Comparison of ENCODE assay signal across 17 mouse cellular contexts in the genomic region with DNA sequence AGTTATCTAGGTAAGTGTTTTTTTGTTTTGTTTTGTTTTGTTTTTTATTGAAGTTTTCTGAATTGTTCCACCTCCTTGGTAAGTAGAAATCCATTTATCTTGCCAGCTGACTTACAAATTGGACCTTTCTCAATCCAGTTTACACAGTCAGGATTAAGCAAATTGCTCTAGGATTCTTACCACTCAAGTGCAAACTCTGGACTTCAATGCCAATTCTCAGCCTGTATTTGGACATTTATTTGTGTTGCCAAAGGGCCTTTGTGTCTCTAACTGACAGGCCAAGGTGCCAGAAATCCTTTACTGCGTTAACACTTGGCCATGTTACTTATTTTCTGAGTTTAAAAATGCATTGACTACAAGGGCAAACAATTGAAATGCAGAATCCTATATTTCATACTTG.
"Had no signal": no experiment of that assay in that cellular context is flagged by ENCODE, and none has a peak within 500 bp of the region (broad histone marks: within the 10 kb centered on the region; RNA-seq: fewer than 3 reads in every experiment).

No protein-coding gene starts in this region.

- H3K4me2 ChIP-seq: lung, embryonic 15.5 days; midbrain, embryonic 11.5 days; midbrain, embryonic 13.5 days; midbrain, embryonic 15.5 days; neural tube, embryonic 12.5 days; stomach, embryonic 15.5 days had no signal

- DNase-seq: lung, adult 2 months; lung, postnatal 14 days; lung, postnatal 36 days; right cerebral cortex, postnatal 14 days; thymus, adult 2 months; thymus, postnatal 25 days; thymus, postnatal 4 days had no signal

- H3K27me3 ChIP-seq: lung, embryonic 15.5 days; megakaryocyte, embryonic 14.5 days; midbrain, embryonic 13.5 days; midbrain, embryonic 15.5 days; neural tube, embryonic 12.5 days; stomach, embryonic 15.5 days had no signal

- H3K9me3 ChIP-seq: lung, embryonic 15.5 days; midbrain, embryonic 13.5 days; midbrain, embryonic 15.5 days; neural tube, embryonic 12.5 days; stomach, embryonic 15.5 days had no signal

- ATAC-seq: lung, postnatal 0 days; midbrain, embryonic 13.5 days; midbrain, embryonic 15.5 days had no signal

- H3K9ac ChIP-seq: lung, embryonic 15.5 days; midbrain, embryonic 13.5 days; midbrain, embryonic 15.5 days; neural tube, embryonic 12.5 days; stomach, embryonic 15.5 days had no signal

- H3K4me3 ChIP-seq: lung, embryonic 15.5 days; megakaryocyte, embryonic 14.5 days; midbrain, embryonic 13.5 days; midbrain, embryonic 15.5 days; neural tube, embryonic 12.5 days; stomach, embryonic 15.5 days had no signal

- H3K36me3 ChIP-seq: lung, embryonic 15.5 days; midbrain, embryonic 13.5 days; midbrain, embryonic 15.5 days; neural tube, embryonic 12.5 days; stomach, embryonic 15.5 days had no signal

- H3K27ac ChIP-seq: lung, embryonic 15.5 days; macrophage; midbrain, embryonic 13.5 days; midbrain, embryonic 15.5 days; neural tube, embryonic 12.5 days; stomach, embryonic 15.5 days; stomach, postnatal 0 days had no signal

- H3K4me1 ChIP-seq: megakaryocyte, embryonic 14.5 days; neural tube, embryonic 12.5 days; stomach, embryonic 15.5 days had no signal
